Mouse (Mus musculus) erythroblast, embryonic 14.5 days (primary cell): ENCODE data around the gene Isl1.

ENCODE experiments used
- GATA1 ChIP-seq: IDR thresholded peaks from 2 replicates; pipeline ENCODE4 v1.6.1; 2012; ENCODE audit warnings: low read length, inconsistent platforms, mixed read lengths
- TAL1 ChIP-seq: IDR thresholded peaks from 3 replicates; pipeline ENCODE4 v1.6.1; 2012; ENCODE audit warnings: low read length, inconsistent platforms, mixed read lengths

GRCm38 (mm10) chr13:116289655-116290054 lies 19.8 kb downstream of the Isl1 start:
- TF ChIP-seq GATA1 (no peak), TAL1 (no peak)
